Mouse (Mus musculus): Measurements from ENCODE around the gene Adam1b. TPM values are rescaled to one million over a fixed set of nuclear protein-coding genes. Genes with fewer than 3 reads are reported as not detected.
"Not testable (repeated sequence)": the region's sequence is repeated elsewhere in the genome, so short reads cannot be mapped to it uniquely, and the experiment has no call there.

Adam1b gene
- polyA plus RNA-seq, 1 experiment from 2014 or later: not detected

- Histone ChIP-seq H3K4me1 (ENCODE audit: control insufficient read depth, insufficient read depth, low read length) (no peaks in the 10 kb centered on the region), H3K4me2 (no peak overlapping the region), H3K27me3 (ENCODE audit: control insufficient read depth, insufficient read depth, low read length) (no peaks in the 10 kb centered on the region), H3K9ac (ENCODE audit: low read length) (no peak overlapping the region), H3K9me3 (ENCODE audit: control insufficient read depth, low read length) (no peaks in the 10 kb centered on the region), H3K27ac (ENCODE audit: low read depth, low read length) (no peak overlapping the region), H3K4me3 (ENCODE audit: low read depth, low read length) (no peak overlapping the region), H3K36me3 (ENCODE audit: control insufficient read depth, insufficient read depth, low read length) (peaks cover 17% of the 10 kb centered on the region)
- no peak for ATAC-seq (ENCODE audit: low FRiP score)
- 98% methylated on average over 2 of the region's 2 CpGs for WGBS
- no peak for DNase-seq (ENCODE audit: low spot score, missing footprints)
Measured at GRCm38 (mm10) chr5:121537588-121537987, 34.4 kb upstream of the Adam1b start.

DNA sequence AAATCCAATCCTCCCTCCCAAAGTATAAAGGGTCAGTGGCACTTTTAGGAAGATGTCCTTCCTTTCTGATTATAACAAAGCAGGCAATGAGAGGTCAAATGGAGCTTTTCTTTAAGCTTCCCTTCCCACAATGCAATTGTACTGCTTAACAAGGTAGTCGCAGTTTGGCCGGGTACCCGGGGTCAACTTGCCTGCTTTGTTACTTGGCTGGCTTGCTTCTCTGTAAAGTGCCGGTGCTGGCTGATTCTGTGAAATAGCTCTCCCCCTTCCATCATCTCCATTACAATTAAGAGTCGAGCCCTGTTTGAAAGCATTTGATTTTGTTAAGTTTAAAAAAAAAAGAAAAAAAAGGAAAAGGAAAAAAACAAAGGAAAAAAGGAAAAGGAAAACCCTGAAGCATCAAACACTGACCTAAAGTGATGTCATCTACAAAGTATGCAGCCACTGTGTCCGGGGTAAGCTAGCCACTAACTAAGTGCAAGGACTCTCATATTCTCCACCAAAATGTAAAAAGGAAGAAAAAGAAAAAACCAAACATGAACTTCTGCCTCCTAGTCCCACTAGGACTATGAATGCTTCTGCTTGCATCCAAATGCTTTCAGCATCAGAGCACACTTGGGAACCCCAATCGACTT is 33.8 kb upstream of the Adam1b start:
- ATAC-seq (ENCODE audit: low FRiP score): no peak
- Histone ChIP-seq H3K27ac (ENCODE audit: low read depth, low read length) (no peak overlapping the region), H3K4me1 (ENCODE audit: control insufficient read depth, insufficient read depth, low read length) (no peaks in the 10 kb centered on the region), H3K4me2 (no peak overlapping the region), H3K9ac (ENCODE audit: low read length) (no peak overlapping the region), H3K36me3 (ENCODE audit: control insufficient read depth, insufficient read depth, low read length) (peaks cover 21% of the 10 kb centered on the region), H3K27me3 (ENCODE audit: control insufficient read depth, insufficient read depth, low read length) (no peaks in the 10 kb centered on the region), H3K9me3 (ENCODE audit: control insufficient read depth, low read length) (no peaks in the 10 kb centered on the region), H3K4me3 (ENCODE audit: low read depth, low read length) (no peak overlapping the region)
- 72% methylated on average over 7 of the region's 7 CpGs for WGBS
- no peak for DNase-seq (ENCODE audit: low spot score, missing footprints)

- no peak for DNase-seq (ENCODE audit: low spot score, missing footprints)
- Histone ChIP-seq H3K4me3 (ENCODE audit: low read depth, low read length) (no peak overlapping the region), H3K27me3 (ENCODE audit: control insufficient read depth, insufficient read depth, low read length) (no peaks in the 10 kb centered on the region), H3K4me1 (ENCODE audit: control insufficient read depth, insufficient read depth, low read length) (no peaks in the 10 kb centered on the region), H3K9ac (ENCODE audit: low read length) (no peak overlapping the region), H3K27ac (ENCODE audit: low read depth, low read length) (no peak overlapping the region), H3K36me3 (ENCODE audit: control insufficient read depth, insufficient read depth, low read length) (peaks cover 32% of the 10 kb centered on the region), H3K4me2 (no peak overlapping the region), H3K9me3 (ENCODE audit: control insufficient read depth, low read length) (no peaks in the 10 kb centered on the region)
- ATAC-seq (ENCODE audit: low FRiP score): no peak
- 97% methylated on average over 3 of the region's 3 CpGs for WGBS
Measured at GRCm38 (mm10) chr5:121535116-121535515, 31.9 kb upstream of the Adam1b start.

GRCm38 (mm10) chr5:121534521-121534920 is 31.3 kb upstream of the Adam1b start:
- no peaks in the 10 kb centered on the region for H3K4me1 ChIP-seq (ENCODE audit: control insufficient read depth, insufficient read depth, low read length)
- WGBS: 94% methylated on average over 5 of the region's 5 CpGs
- peaks cover 34% of the 10 kb centered on the region for H3K36me3 ChIP-seq (ENCODE audit: control insufficient read depth, insufficient read depth, low read length)
- ATAC-seq (ENCODE audit: low FRiP score): no peak
- H3K9ac ChIP-seq (ENCODE audit: low read length): no peak overlapping the region
- H3K9me3 ChIP-seq (ENCODE audit: control insufficient read depth, low read length): no peaks in the 10 kb centered on the region
- H3K27ac ChIP-seq (ENCODE audit: low read depth, low read length): no peak overlapping the region
- H3K4me2 ChIP-seq: no peak overlapping the region
- DNase-seq (ENCODE audit: low spot score, missing footprints): no peak
- H3K27me3 ChIP-seq (ENCODE audit: control insufficient read depth, insufficient read depth, low read length): no peaks in the 10 kb centered on the region
- no peak overlapping the region for H3K4me3 ChIP-seq (ENCODE audit: low read depth, low read length)

DNA sequence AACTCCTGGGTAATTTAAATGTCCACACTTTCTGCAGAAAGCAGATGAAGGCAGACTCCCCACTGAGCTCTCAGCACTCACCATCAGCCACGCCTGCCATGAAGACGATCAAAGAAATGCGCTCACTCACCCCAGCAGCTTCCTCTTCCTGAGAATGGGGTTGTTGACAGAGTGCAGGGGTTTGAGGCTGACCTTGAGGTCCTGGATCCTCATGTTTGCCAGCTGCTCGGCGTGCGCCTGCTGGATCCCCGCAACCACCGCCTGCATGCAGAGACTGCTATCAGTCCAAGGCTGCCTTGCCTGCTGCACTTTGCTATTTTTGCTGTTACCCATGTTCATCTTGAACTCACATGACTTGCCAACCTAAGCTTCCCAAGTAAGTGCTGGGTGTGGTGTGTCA is 23.7 kb upstream of the Adam1b start:
- Histone ChIP-seq H3K27ac (ENCODE audit: low read depth, low read length) (no peak overlapping the region), H3K4me1 (ENCODE audit: control insufficient read depth, insufficient read depth, low read length) (no peaks in the 10 kb centered on the region), H3K4me2 (no peak overlapping the region), H3K4me3 (ENCODE audit: low read depth, low read length) (no peak overlapping the region), H3K9me3 (ENCODE audit: control insufficient read depth, low read length) (no peaks in the 10 kb centered on the region), H3K36me3 (ENCODE audit: control insufficient read depth, insufficient read depth, low read length) (peaks cover 42% of the 10 kb centered on the region), H3K27me3 (ENCODE audit: control insufficient read depth, insufficient read depth, low read length) (no peaks in the 10 kb centered on the region), H3K9ac (ENCODE audit: low read length) (no peak overlapping the region)
- ATAC-seq (ENCODE audit: low FRiP score) (no peak), DNase-seq (ENCODE audit: low spot score, missing footprints) (no peak)
- 83% methylated on average over 8 of the region's 8 CpGs for WGBS

GRCm38 (mm10) chr5:121526526-121526925 is 23.3 kb upstream of the Adam1b start:
- no peaks in the 10 kb centered on the region for H3K9me3 ChIP-seq (ENCODE audit: control insufficient read depth, low read length)
- no peak for ATAC-seq (ENCODE audit: low FRiP score)
- H3K27ac ChIP-seq (ENCODE audit: low read depth, low read length): no peak overlapping the region
- 87% methylated on average over 7 of the region's 7 CpGs for WGBS
- H3K9ac ChIP-seq (ENCODE audit: low read length): no peak overlapping the region
- H3K27me3 ChIP-seq (ENCODE audit: control insufficient read depth, insufficient read depth, low read length): no peaks in the 10 kb centered on the region
- no peak overlapping the region for H3K4me3 ChIP-seq (ENCODE audit: low read depth, low read length)
- H3K4me1 ChIP-seq (ENCODE audit: control insufficient read depth, insufficient read depth, low read length): no peaks in the 10 kb centered on the region
- DNase-seq (ENCODE audit: low spot score, missing footprints): no peak
- H3K4me2 ChIP-seq: no peak overlapping the region
- H3K36me3 ChIP-seq (ENCODE audit: control insufficient read depth, insufficient read depth, low read length): peaks cover 41% of the 10 kb centered on the region

- Histone ChIP-seq H3K27me3 (ENCODE audit: control insufficient read depth, insufficient read depth, low read length) (no peaks in the 10 kb centered on the region), H3K27ac (ENCODE audit: low read depth, low read length) (no peak overlapping the region), H3K9me3 (ENCODE audit: control insufficient read depth, low read length) (no peaks in the 10 kb centered on the region), H3K4me1 (ENCODE audit: control insufficient read depth, insufficient read depth, low read length) (no peaks in the 10 kb centered on the region), H3K4me2 (no peak overlapping the region), H3K4me3 (ENCODE audit: low read depth, low read length) (no peak overlapping the region), H3K36me3 (ENCODE audit: control insufficient read depth, insufficient read depth, low read length) (peaks cover 35% of the 10 kb centered on the region), H3K9ac (ENCODE audit: low read length) (no peak overlapping the region)
- no peak for ATAC-seq (ENCODE audit: low FRiP score)
- WGBS: 87% methylated on average over 14 of the region's 14 CpGs
- no peak for DNase-seq (ENCODE audit: low spot score, missing footprints)
Measured at GRCm38 (mm10) chr5:121525774-121526450, 22.7 kb upstream of the Adam1b start.

GRCm38 (mm10) chr5:121519758-121520157 is 16.5 kb upstream of the Adam1b start:
- H3K4me2 ChIP-seq; H3K4me3 ChIP-seq (ENCODE audit: low read depth, low read length); H3K27me3 ChIP-seq (ENCODE audit: control insufficient read depth, insufficient read depth, low read length); ATAC-seq (ENCODE audit: low FRiP score); H3K27ac ChIP-seq (ENCODE audit: low read depth, low read length); H3K9ac ChIP-seq (ENCODE audit: low read length); H3K4me1 ChIP-seq (ENCODE audit: control insufficient read depth, insufficient read depth, low read length); DNase-seq (ENCODE audit: low spot score, missing footprints); H3K9me3 ChIP-seq (ENCODE audit: control insufficient read depth, low read length): not testable (repeated sequence)
- 92% methylated on average over 11 of the region's 17 CpGs for WGBS
- H3K36me3 ChIP-seq (ENCODE audit: control insufficient read depth, insufficient read depth, low read length): peaks cover 12% of the 10 kb centered on the region; the same call in 1 of the 2 replicates

DNA sequence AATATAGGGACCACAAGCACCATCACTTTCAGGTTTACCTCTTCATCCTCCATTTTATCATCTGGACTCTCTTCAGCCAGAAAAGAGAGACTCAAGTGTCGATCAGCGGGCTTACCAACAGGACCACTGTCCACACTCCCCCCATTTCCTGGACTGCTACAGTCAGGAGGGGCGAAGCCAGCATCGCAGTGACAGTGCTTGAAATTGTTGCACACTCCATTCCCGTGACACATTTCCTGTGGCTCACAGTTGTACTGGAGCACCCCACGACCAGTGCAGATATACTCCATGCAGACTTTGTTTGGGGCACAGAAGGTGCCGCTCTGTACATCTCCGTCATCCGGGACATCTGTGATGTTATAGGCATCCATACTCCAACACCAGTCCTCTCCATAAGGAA is 15.7 kb upstream of the Adam1b start:
- no peaks in the 10 kb centered on the region for H3K4me1 ChIP-seq (ENCODE audit: control insufficient read depth, insufficient read depth, low read length)
- WGBS: 92% methylated on average over 9 of the region's 9 CpGs
- no peak for ATAC-seq (ENCODE audit: low FRiP score)
- H3K27me3 ChIP-seq (ENCODE audit: control insufficient read depth, insufficient read depth, low read length): no peaks in the 10 kb centered on the region
- DNase-seq (ENCODE audit: low spot score, missing footprints): no peak
- no peak overlapping the region for H3K4me2 ChIP-seq
- peaks cover 6% of the 10 kb centered on the region; the same call in 1 of the 2 replicates for H3K36me3 ChIP-seq (ENCODE audit: control insufficient read depth, insufficient read depth, low read length)
- H3K27ac ChIP-seq (ENCODE audit: low read depth, low read length): no peak overlapping the region
- H3K9ac ChIP-seq (ENCODE audit: low read length): no peak overlapping the region
- H3K4me3 ChIP-seq (ENCODE audit: low read depth, low read length): no peak overlapping the region
- no peaks in the 10 kb centered on the region for H3K9me3 ChIP-seq (ENCODE audit: control insufficient read depth, low read length)

Measured in midbrain, embryonic 11.5 days (tissue).